Mouse (Mus musculus): ENCODE measurements around the gene Zbtb8b.
"Not testable (repeated sequence)": the region's sequence is repeated elsewhere in the genome, so short reads cannot be mapped to it uniquely, and the experiment has no call there.

The Zbtb8b gene

GRCm38 (mm10) chr4:129418321-129418720, 22.3 kb downstream of the Zbtb8b start:
- in situ Hi-C loops (cut with MboI; ENCODE audit: low sequenced_read_pairs), result no loop called here

GRCm38 (mm10) chr4:129416478-129416877, 24.2 kb downstream of the Zbtb8b start:
- in situ Hi-C loops (cut with MboI; ENCODE audit: low sequenced_read_pairs), result no loop called here

GRCm38 (mm10) chr4:129415892-129416291, 24.8 kb downstream of the Zbtb8b start:
- in situ Hi-C loops (cut with MboI; ENCODE audit: low sequenced_read_pairs), result no loop called here

DNA sequence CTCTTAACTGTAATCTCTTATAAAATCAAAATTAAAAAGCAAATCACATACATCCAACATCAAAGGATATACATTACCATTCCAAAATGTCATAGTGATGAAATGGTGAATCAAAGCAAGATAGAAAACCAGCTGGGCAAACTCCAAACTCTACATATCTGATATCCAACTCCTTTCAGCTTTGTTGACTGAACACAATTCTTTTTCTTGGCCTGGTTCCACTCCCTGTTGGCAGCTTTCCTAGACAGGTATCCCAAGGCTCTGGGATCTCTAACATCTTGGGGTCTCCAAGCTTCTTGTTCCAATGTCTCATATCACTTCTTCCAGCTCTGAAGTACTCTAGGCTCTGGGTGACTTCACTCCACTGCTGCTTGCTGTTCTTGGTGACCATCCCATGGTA, 29.7 kb downstream of the Zbtb8b start:
- in situ Hi-C loops (cut with MboI; ENCODE audit: low sequenced_read_pairs), result no loop called here

DNA sequence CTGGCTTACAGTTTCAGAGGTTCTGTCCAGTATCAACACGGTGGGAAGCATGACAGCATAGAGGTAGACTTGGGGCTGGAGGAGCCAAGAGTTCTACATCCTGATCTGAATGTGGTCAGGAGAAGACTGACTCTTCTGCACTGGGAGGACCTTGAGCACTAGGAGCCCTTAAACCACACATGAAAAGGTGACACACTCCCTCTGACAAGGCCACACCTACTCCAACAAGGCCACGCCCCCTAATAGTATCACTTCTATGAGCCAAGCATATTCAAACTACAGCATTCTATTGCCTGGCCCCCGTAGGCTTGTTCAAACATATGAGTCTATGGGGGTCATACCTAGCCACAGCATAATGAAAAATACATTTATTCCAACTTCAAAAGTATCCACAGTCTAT, 30.1 kb downstream of the Zbtb8b start:
- in situ Hi-C loops (cut with MboI; ENCODE audit: low sequenced_read_pairs), result not testable (repeated sequence)

DNA sequence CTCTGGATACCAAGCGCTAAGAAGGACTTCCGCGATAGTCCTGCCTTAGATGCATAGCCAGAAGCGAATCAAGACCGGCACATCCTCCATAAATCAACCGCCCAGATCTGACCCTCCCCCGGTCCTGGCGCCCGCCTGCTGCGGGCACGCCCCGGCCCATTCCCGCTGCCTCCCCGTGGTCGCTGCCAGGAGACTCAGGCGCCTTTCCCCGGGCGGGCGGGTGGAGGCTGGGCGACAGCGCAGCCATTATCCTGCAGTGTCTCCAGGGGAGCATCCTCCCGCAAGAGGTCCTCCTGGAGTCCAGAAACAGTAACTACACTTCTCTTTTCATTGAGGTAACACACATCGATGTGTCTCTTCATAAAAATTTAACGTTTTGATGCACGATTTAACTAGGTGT, 34.2 kb downstream of the Zbtb8b start:
- in situ Hi-C loops (cut with MboI; ENCODE audit: low sequenced_read_pairs), result no loop called here

DNA sequence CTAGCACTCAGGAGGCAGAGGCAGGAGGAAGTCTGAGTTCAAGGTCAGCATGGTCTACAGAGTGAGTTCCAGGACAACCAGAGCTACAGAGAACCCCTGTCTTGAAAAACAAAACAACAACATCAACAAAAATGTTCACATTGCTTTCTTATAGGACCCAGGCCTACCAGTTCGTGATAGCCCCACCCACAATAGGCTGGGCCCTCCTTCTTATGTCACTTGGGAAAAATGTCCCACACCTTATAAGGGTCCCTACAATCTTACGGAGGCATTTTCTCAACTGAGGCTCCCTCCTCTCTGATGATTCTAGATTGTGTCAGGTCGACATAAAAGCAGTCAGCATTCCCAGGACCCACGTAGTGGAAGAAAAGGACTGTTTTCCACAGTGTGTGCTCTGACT, 40.8 kb downstream of the Zbtb8b start:
- in situ Hi-C loops (cut with MboI; ENCODE audit: low sequenced_read_pairs), result no loop called here

GRCm38 (mm10) chr4:129396960-129397359, 43.7 kb downstream of the Zbtb8b start:
- in situ Hi-C loops (cut with MboI; ENCODE audit: low sequenced_read_pairs), result no loop called here

GRCm38 (mm10) chr4:129394089-129394870, 46.4 kb downstream of the Zbtb8b start:
- in situ Hi-C loops (cut with MboI; ENCODE audit: low sequenced_read_pairs), result no loop called here

DNA sequence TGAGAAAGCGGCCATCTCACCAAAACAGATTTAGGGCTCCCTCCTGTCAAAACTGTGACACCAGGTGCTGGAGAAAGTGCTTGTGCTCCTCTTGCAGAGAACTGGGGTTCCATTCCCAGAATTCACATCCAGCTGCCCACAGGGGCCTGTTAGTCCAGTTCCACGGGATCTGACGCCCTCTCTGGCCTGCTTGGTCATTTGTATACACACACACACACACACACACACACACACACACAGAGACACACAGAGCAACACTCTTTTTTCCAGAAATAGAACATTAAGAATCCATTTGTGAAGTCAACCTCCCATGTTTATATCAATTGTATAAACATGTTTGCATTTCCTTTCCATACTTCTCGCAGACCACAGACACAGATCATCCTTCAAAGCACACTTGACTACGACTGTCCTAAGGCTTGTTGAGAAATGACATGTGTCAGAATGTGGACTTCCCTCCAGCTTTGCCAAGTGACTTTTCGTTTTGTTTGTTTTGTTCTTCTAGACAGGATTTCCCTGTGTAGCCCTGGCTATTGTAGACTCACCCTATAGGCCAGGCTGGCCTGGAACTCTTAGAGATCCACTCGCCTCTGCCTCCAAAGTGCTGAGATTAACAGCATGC, 49.6 kb downstream of the Zbtb8b start:
- in situ Hi-C loops (cut with MboI; ENCODE audit: low sequenced_read_pairs), result no loop called here

DNA sequence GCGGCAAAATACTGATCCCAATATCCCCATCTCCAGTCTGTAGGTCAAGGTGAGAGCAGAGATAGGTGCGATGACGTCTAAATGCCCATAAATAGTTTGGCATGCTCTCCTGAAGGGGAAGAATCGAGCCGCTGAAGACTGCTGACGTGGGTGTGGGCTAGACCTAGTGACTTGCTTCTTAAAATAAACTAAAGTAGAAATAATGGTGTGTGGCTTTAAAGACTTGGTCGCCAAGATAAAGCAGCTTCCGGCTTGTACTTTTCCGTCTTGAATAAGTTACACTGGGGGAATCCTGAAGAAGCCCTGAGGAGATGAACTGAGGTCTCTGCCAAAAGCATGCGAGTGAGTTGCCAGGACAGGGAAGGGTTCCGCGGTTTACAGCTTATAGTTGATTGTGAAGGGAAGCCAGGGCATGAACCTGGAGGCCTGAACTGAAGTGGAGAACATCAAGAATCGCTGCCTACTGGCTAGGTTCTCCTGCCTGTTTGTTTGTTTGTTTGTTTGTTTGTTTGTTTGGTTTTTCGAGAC, 50.4 kb downstream of the Zbtb8b start:
- in situ Hi-C loops (cut with MboI; ENCODE audit: low sequenced_read_pairs), result no loop called here

GRCm38 (mm10) chr4:129388404-129388803, 52.2 kb downstream of the Zbtb8b start:
- in situ Hi-C loops (cut with MboI; ENCODE audit: low sequenced_read_pairs), result no loop called here

DNA sequence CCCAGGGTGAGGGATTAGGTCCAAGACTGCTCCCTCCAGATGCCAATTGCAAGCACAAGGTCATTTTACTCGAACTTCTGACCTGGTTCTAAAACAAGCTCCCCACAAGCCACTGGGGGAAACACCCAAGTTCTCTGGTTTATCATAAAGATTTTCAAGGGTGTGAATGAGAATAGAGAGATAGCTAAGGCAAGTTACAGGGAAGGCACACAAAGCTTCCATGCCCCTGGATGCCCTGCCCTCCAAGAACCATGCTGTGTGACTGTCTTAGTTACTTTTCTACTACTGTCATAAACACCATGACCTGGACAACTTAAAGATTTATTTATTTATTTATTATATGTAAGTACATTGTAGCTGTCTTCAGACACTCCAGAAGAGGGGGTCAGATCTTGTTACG, 53.7 kb downstream of the Zbtb8b start:
- in situ Hi-C loops (cut with MboI; ENCODE audit: low sequenced_read_pairs), result no loop called here

- in situ Hi-C loops (cut with MboI; ENCODE audit: low sequenced_read_pairs), result no loop called here
Observed at GRCm38 (mm10) chr4:129386269-129386946, 54.2 kb downstream of the Zbtb8b start.

DNA sequence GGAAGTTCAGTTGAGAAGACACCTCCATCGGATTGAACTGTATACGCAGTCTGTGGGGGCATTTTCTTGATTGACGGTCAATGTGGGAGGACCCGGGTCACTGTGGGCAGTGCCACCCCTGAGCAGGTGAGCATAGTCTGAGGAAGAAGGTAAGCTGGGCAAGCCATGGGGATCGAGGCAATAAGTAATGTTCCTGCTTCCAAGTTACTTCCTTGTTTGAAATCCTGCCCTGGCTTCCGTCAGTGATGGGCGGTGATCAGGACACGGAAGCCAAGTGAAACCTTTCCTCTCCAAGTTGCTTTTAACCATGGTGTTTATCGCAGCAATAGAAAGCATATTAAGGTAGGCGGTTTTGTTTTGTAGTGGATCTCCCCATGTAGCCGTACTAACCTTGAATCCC, 55.0 kb downstream of the Zbtb8b start:
- in situ Hi-C loops (cut with MboI; ENCODE audit: low sequenced_read_pairs), result no loop called here

GRCm38 (mm10) chr4:129384440-129384839, 56.2 kb downstream of the Zbtb8b start:
- in situ Hi-C loops (cut with MboI; ENCODE audit: low sequenced_read_pairs), result no loop called here

- in situ Hi-C loops (cut with MboI; ENCODE audit: low sequenced_read_pairs), result no loop called here
Observed at GRCm38 (mm10) chr4:129383586-129383985, 57.1 kb downstream of the Zbtb8b start.

- in situ Hi-C loops (cut with MboI; ENCODE audit: low sequenced_read_pairs), result no loop called here
Observed at GRCm38 (mm10) chr4:129382488-129382887, 58.2 kb downstream of the Zbtb8b start.

DNA sequence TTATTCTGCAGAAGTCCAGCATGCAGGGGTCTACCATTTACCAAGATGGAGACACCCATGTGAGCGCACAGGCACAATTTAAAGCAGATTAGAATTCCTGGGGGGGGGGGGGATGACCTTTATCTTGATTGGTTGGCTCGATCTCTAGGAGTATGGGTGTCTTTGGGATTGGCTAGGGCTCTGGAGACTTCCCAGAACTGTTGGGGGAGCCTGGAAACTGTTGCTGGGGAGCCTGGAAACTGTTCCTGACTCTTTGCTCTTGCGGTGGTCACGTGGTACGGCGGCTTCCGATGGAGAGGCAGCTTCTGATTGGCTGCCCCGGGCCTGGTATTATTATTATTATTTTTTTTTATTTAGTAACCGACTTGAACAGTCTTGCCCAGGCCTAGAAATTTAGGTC, 58.6 kb downstream of the Zbtb8b start:
- in situ Hi-C loops (cut with MboI; ENCODE audit: low sequenced_read_pairs), result no loop called here

- in situ Hi-C loops (cut with MboI; ENCODE audit: low sequenced_read_pairs), result no loop called here
Observed at GRCm38 (mm10) chr4:129381148-129381547, 59.5 kb downstream of the Zbtb8b start.

DNA sequence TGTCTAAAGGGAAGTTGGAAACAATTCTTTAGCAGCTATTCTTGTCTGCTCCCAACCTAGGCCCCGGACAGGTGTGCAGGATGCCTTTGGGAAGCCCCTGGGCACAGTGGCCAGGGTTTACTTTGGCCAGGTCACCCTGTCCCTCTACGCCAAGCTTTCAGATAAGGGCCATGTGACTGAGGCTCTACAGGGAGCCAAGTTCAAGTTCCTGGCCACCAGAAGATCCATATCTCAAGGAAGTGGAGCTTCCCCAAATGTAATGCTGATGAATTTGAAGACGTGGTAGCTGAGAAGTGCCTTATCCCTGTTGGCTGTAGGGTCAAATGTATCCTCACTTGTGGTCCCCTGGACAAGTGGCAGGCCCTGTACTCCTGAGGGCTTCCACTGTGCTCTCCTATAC, 60.8 kb downstream of the Zbtb8b start:
- in situ Hi-C loops (cut with MboI; ENCODE audit: low sequenced_read_pairs), result no loop called here
